In genomic region chr5:118722456-118722855, GRCm38 (mm10) we compare ENCODE assay signal across 7 mouse cellular contexts.
"Had no signal": no experiment of that assay in that cellular context is flagged by ENCODE, and none has a peak within 500 bp of the region (broad histone marks: within the 10 kb centered on the region; RNA-seq: fewer than 3 reads in every experiment).

No protein-coding gene starts in this region.

- DNase-seq: kidney, postnatal 14 days; liver, embryonic 13.5 days; liver, postnatal 0 days; lung, postnatal 14 days; right cerebral cortex, adult 18-20 months; right cerebral cortex, postnatal 25 days; thymus, postnatal 4 days had no signal
